Mouse (Mus musculus) kidney, adult 2 months (tissue): ENCODE results near the gene Tk1. TPM values are rescaled to one million over a fixed set of nuclear protein-coding genes. Genes with fewer than 3 reads are reported as not detected.
"Not testable (repeated sequence)": the region's sequence is repeated elsewhere in the genome, so short reads cannot be mapped to it uniquely, and the experiment has no call there.

Experiments used
- DNase-seq: peaks from one replicate; pipeline ENCODE4 v3.0.0; 2021
- H3K27ac ChIP-seq: fragments of 200-500 bp; 2 replicates; pipeline ENCODE4 v1.5.1; 2012; ENCODE audit warnings: low read depth, low read length, control low read depth, inconsistent platforms; ENCODE audit not compliant: insufficient read depth
- H3K27me3 ChIP-seq: fragments of 200-500 bp; replicated peaks from 2 replicates; pipeline ENCODE4 v1.6.1; 2012; ENCODE audit warnings: mild to moderate bottlenecking, moderate library complexity, low read length, inconsistent platforms; ENCODE audit not compliant: control insufficient read depth, insufficient read depth
- H3K36me3 ChIP-seq: fragments of 200-500 bp; 2 replicates; pipeline ENCODE4 v1.6.1; 2012; ENCODE audit warnings: mild to moderate bottlenecking, moderate library complexity, low read length, inconsistent platforms; ENCODE audit not compliant: control insufficient read depth, insufficient read depth
- H3K4me1 ChIP-seq: fragments of 200-500 bp; 2 replicates; pipeline ENCODE4 v1.6.1; 2011; ENCODE audit warnings: low read length; ENCODE audit not compliant: control insufficient read depth, insufficient read depth
- H3K4me3 ChIP-seq: fragments of 200-500 bp; 2 replicates; pipeline ENCODE4 v1.5.1; 2011; ENCODE audit warnings: mild to moderate bottlenecking, low read depth, low read length, control low read depth; ENCODE audit not compliant: insufficient read depth
- CTCF ChIP-seq: fragments of 200-500 bp; conservative IDR thresholded peaks from 2 replicates; pipeline ENCODE4 v1.5.1; 2011; ENCODE audit warnings: low read depth, mild to moderate bottlenecking, control low read depth, low read length, moderate library complexity, mixed read lengths; ENCODE audit not compliant: insufficient read depth, insufficient read length
- POLR2A ChIP-seq: fragments of 200-500 bp; IDR thresholded peaks from one replicate; pipeline ENCODE4 v1.6.1; 2011; ENCODE audit warnings: low read depth, low read length, control low read depth
- WGBS: fragments of 180-500 bp; shearing (Covaris S2); methylation state at CpG from one replicate; pipeline ENCODE4 v1.1.7; 2018; 5-methylcytosine and 5-hydroxymethylcytosine counted together
- polyA plus RNA-seq: library from polyadenylated mRNA; depleted of rRNA; stranded (reverse); fragments of >200 nt; gene quantifications from 2 replicates; pipeline ENCODE4 v1.2.3, GENCODE M21; 2012

The Tk1 gene
- polyA plus RNA-seq, 1 experiment: 15.8 TPM

DNA sequence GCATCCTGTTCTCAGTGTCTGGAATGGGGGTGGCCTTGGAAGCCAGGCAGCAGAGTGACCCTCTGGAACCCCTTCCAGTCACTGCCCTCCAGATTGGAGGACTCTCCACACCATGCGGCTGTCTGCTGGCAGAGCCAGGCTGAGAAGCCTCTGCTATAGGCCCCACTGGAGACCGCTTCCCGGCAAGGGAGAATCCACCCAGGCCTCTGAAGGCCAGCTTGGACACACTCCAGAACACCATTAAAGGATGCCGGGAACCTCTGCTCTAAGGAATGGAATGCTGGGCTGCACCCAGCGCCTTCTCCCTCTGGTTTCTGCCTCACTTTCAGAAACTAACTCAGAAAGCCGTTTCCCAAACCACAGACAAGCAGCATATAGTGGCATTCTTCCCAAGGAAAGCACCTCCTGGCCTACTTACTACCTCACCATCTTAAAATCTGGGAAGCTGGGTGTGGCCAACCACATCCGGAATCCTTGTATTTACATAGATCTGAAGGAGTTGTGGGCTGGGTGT lies 3.1 kb downstream of the Tk1 start:
- H3K27ac ChIP-seq: no peak overlapping the region
- no peaks in the 10 kb centered on the region for H3K36me3 ChIP-seq
- no peak for TF ChIP-seq POLR2A
- no peak for TF ChIP-seq CTCF
- H3K27me3 ChIP-seq: no peaks in the 10 kb centered on the region
- peak; percentile 50 for DNase-seq
- no peak overlapping the region for H3K4me3 ChIP-seq
- H3K4me1 ChIP-seq: peaks cover 29% of the 10 kb centered on the region; the same call in 1 of the 2 replicates
- WGBS: 43% methylated on average over 7 of the region's 7 CpGs

DNA sequence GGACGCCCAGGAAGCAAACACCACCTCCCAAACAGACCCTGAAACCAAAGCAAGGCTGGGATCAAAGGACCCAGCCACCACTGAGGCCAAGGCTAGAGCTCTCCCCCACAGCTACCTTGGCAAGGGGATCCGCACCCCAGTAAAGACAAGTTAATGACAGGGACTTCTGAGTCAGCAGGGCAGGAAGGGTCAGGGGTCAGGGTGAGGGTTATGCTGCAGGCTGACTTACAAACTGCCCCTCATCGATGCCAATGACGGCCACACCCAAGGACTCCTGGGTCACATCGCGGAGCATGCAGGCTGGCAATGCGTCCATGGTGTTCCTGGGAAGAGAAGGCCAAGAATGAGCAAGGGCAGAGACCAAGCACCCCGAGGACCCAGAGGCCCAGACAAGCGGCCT lies 4.0 kb downstream of the Tk1 start:
- Histone ChIP-seq H3K27ac (no peak overlapping the region), H3K27me3 (no peaks in the 10 kb centered on the region), H3K36me3 (no peaks in the 10 kb centered on the region), H3K4me3 (no peak overlapping the region), H3K4me1 (peaks cover 20% of the 10 kb centered on the region; the same call in 1 of the 2 replicates)
- no peak for TF ChIP-seq CTCF
- TF ChIP-seq POLR2A: no peak
- WGBS: 76% methylated on average over 9 of the region's 9 CpGs
- DNase-seq: no peak

DNA sequence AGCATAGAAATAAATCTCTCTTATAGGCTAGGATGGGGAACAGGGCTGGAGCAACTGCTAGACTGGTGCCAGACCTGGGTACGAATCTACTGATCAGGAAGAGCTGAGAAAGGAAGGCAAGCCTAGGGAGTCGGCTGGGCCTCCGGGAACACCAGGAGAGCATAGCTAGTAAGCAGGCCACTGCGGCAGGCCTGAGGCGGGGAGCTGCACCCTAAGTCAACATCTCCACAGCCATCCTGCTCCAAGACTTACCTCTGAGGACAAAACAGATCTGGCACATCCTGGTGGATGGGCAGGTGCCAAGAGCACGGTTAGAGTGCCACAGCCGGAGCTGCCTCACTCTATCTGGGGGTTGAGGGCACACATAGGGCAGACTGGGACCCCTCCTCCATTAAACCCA lies 5.7 kb downstream of the Tk1 start:
- H3K4me3 ChIP-seq: no peak overlapping the region
- no peak for DNase-seq

DNA sequence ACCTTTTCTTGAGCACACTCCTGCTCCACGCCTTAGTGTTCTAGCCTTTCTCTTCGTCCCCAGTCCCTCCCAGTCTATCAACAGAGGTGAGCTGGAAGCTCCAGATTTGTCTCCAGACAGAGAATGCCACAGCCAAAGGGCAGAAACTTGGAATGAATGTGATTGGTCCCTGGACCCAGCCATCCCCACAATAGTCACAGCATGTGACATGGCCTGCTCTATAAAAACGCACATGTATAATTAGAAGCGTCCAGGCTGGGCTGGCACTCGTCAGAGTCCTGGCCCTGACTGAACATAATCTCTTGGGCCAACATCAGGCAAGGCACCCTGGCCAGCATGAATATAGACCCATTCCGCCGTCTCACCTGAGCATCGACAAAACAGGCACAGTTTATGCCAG lies 6.8 kb downstream of the Tk1 start:
- Histone ChIP-seq H3K27ac (no peak overlapping the region), H3K4me1 (peaks cover under 1% of the 10 kb centered on the region; the same call in 1 of the 2 replicates), H3K36me3 (no peaks in the 10 kb centered on the region), H3K27me3 (no peaks in the 10 kb centered on the region), H3K4me3 (no peak overlapping the region)
- DNase-seq: no peak
- TF ChIP-seq POLR2A (no peak), CTCF (no peak)
- 75% methylated on average over 8 of the region's 8 CpGs for WGBS

More for the DNA sequence above, 5.7 kb downstream of the Tk1 start:
- WGBS: 90% methylated on average over 7 of the region's 7 CpGs
- no peak for TF ChIP-seq POLR2A
- no peak for TF ChIP-seq CTCF
- no peak overlapping the region for H3K27ac ChIP-seq
- H3K36me3 ChIP-seq: no peaks in the 10 kb centered on the region
- peaks cover 9% of the 10 kb centered on the region; the same call in 1 of the 2 replicates for H3K4me1 ChIP-seq
- no peaks in the 10 kb centered on the region for H3K27me3 ChIP-seq

DNA sequence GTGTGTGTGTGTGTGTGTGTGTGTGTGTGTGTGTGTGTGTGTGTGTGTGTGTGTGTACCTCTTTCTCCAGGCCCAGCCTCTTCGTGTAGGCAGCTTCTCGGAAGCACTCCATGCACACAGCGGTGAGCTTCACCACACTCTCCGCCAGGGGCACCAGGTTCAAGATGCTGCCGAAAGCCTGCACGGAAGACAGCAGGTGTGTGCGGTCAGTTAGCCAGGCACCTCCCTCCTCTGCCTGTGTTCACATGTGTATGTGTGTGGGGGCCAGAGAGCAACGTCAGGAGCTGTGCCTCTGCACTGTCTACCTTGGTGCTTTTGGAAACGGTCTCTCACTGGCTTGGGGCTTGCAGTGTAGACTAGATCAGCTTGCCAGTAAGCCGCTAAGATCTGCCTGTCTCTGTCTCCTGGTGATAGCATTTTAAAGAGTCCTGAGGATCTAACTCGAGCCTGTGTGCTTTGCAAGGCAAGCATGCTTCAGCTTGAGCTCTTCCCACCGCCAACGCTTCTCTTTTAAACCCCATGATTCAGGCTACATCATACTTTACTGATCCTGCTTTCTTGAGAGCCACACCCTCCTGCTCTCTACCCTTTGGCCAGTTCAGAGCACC lies 9.4 kb downstream of the Tk1 start:
- no peak for DNase-seq
- TF ChIP-seq CTCF: no peak
- TF ChIP-seq POLR2A: no peak
- Histone ChIP-seq H3K27me3 (no peaks in the 10 kb centered on the region), H3K27ac (no peak overlapping the region), H3K4me3 (no peak overlapping the region), H3K36me3 (no peaks in the 10 kb centered on the region), H3K4me1 (peaks cover under 1% of the 10 kb centered on the region; the same call in 1 of the 2 replicates)
- 85% methylated on average over 13 of the region's 13 CpGs for WGBS

DNA sequence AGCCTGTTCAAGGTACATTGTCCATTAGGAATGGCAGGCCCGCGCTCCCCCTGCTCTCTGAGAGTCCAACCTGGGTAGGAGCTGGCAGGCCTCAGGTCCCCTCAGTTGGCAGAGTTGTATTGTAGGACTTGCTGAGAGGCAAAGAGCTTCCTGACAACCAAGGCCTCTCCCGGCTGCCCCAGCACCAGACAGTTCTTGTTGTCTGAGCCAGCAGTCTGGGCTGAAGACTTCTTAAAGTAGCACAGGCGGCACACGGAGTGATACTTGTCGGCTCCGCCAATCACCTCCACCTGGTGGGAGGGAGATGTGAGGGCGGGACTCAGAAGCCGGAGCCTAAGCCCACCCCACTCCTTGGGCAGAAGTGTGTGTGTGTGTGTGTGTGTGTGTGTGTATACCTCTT lies 10.0 kb downstream of the Tk1 start:
- not testable (repeated sequence) for H3K27ac ChIP-seq, H3K27me3 ChIP-seq, H3K4me3 ChIP-seq, H3K36me3 ChIP-seq, H3K4me1 ChIP-seq, DNase-seq
- 64% methylated on average over 9 of the region's 9 CpGs for WGBS

DNA sequence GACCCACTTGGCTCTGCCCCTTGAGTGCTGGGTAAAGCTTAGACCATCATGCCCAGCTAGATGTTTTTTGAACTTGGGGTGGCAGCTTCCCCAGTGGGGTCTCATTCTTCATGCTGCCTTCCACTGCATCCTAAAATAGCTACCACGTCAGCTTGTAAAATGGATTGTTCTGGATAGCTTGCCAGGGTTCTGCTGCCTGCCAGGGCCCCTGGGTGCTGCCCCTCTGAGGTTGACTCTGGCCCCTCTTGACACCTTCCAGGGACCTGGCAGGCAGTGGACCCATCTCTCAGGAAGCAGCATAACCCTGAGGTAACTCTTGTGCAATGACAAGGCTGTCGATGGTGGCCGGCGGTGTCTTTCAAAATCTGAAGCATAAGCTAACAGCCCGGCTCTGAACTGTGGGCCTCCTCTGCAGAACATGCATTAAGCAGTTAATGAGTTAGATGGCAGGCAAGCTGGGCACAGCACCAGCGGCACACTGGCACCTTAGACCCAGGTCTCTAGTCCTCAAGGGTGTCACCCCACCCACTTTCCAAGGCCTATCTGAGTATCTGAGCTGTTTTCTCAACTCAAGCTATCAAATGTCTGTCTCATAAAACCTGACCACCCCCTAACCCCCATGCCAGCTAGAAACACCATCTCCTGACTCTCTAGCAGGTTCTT lies 11.1 kb downstream of the Tk1 start:
- Histone ChIP-seq H3K36me3 (no peaks in the 10 kb centered on the region), H3K4me1 (peaks cover 9% of the 10 kb centered on the region; the same call in 1 of the 2 replicates), H3K27ac (no peak overlapping the region), H3K27me3 (no peaks in the 10 kb centered on the region), H3K4me3 (no peak overlapping the region)
- TF ChIP-seq POLR2A: no peak
- no peak for TF ChIP-seq CTCF
- no peak for DNase-seq
- WGBS: 68% methylated on average over 6 of the region's 6 CpGs
